9 mouse cellular contexts compared by ENCODE assay signal in genomic region chr13:99317058-99317457, GRCm38 (mm10). TPM values are rescaled to one million over a fixed set of nuclear protein-coding genes. Genes with fewer than 3 reads are reported as not detected.
DNase-seq lines count a peak whose midpoint lies in the region; ATAC-seq and TF ChIP-seq lines count a peak whose summit lies in the region.
"Had no signal": no experiment of that assay in that cellular context is flagged by ENCODE, and none has a peak within 500 bp of the region (broad histone marks: within the 10 kb centered on the region; RNA-seq: fewer than 3 reads in every experiment).

No protein-coding gene starts in this region.

- no peak for TF ChIP-seq POLR2A in cerebellum, adult 2 months (IDR thresholded peaks at IDR 0.05; ENCODE audit: borderline replicate concordance, insufficient read depth, low read length)

- TF ChIP-seq CTCF in cerebellum, adult 2 months (IDR thresholded peaks at IDR 0.05; ENCODE audit: borderline replicate concordance, insufficient read depth, low read depth, low read length): peak; percentile 26; the same call in 1 of the 2 replicates

- no peak for ATAC-seq in activated CD4-positive, CD25-positive, alpha-beta regulatory T cell, adult 4 months

- DNase-seq in cerebellum, adult 2 months: peak; percentile 24 to 30
- DNase-seq in cerebellum, adult 11-12 months: no peak
- DNase-seq in ovary, postnatal 14 days (ENCODE audit: low spot score): peak; percentile 14
- no peak for DNase-seq in ovary, adult 18-20 months (ENCODE audit: low spot score)
- peak; percentile 37 for DNase-seq in embryo, embryonic 10 days (ENCODE audit: low spot score)
- DNase-seq in kidney, postnatal 14 days: peak; percentile 61
- peak; percentile 66 for DNase-seq in lung, postnatal 14 days

- 52% methylated on average over 4 of the region's 4 CpGs for WGBS in cerebellum, adult 2 months

- no peaks in the 10 kb centered on the region for H3K27me3 ChIP-seq in cerebellum, adult 2 months (ENCODE audit: control insufficient read depth, insufficient read depth, low read length)
- H3K27me3 ChIP-seq: neural tube, embryonic 13.5 days had no signal

- H3K27ac ChIP-seq in cerebellum, adult 2 months (ENCODE audit: insufficient read depth, low read length): no peak overlapping the region
- H3K27ac ChIP-seq: neural tube, embryonic 13.5 days had no signal

- no peak overlapping the region for H3K4me3 ChIP-seq in cerebellum, adult 2 months (replicated peaks; ENCODE audit: insufficient read depth, low read depth, low read length)
- H3K4me3 ChIP-seq: neural tube, embryonic 13.5 days had no signal

- H3K4me1 ChIP-seq in cerebellum, adult 2 months (ENCODE audit: control insufficient read depth, insufficient read depth, low read length): no peaks in the 10 kb centered on the region
- H3K4me1 ChIP-seq: neural tube, embryonic 13.5 days had no signal

RNA-seq across cellular contexts. Expression of gene Ptcd2, which starts 27.4 kb away (rescaled TPM):
- 37.6 and 38.5 TPM in 2 replicates for polyA plus RNA-seq in cerebellum, adult 2 months (2012; rRNA removed)
- polyA plus RNA-seq in activated CD4-positive, CD25-positive, alpha-beta regulatory T cell, adult 4 months (2017; shearing (Covaris generic)): 10 to 100 TPM; 59.4 to 61.3 TPM

RNA-seq across cellular contexts. Expression of gene Mrps27, which starts 27.5 kb away (rescaled TPM):
- 36.8 and 38.5 TPM in 2 replicates for polyA plus RNA-seq in cerebellum, adult 2 months (2012; rRNA removed)
- polyA plus RNA-seq in activated CD4-positive, CD25-positive, alpha-beta regulatory T cell, adult 4 months (2017; shearing (Covaris generic)): 10 to 100 TPM; 18.5 to 23.3 TPM

Comparison
In these comparisons a context has a peak if more than half of its experiments do, and no peak if none do; other contexts are left out.
1. DNase-seq: peak in cerebellum, adult 2 months (2 of 2), ovary, postnatal 14 days (single experiment), embryo, embryonic 10 days (single experiment), kidney, postnatal 14 days (single experiment) and lung, postnatal 14 days (single experiment); none in cerebellum, adult 11-12 months (single experiment) and ovary, adult 18-20 months (single experiment).